Mouse (Mus musculus) hindlimb bud, embryonic 11.5 days (tissue): ENCODE measurements around the gene Olfml2b.

ENCODE experiments used
- DNase-seq: peaks from one replicate; pipeline ENCODE4 v3.0.0-alpha.2; 2012; ENCODE audit warnings: low read depth, low spot score; ENCODE audit errors: extremely low spot score

Gene Olfml2b

GRCm38 (mm10) chr1:170646606-170647287 lies 2.4 kb downstream of the Olfml2b start:
- no peak for DNase-seq

- DNase-seq = no peak
These were observed 3.0 kb downstream of the Olfml2b start for GRCm38 (mm10) chr1:170647381-170647780.

- no peak for DNase-seq
These were observed 3.7 kb downstream of the Olfml2b start for GRCm38 (mm10) chr1:170647971-170648514.

- no peak for DNase-seq
These were observed 6.9 kb downstream of the Olfml2b start for GRCm38 (mm10) chr1:170651046-170651723.

- DNase-seq = no peak
These were observed 7.8 kb downstream of the Olfml2b start for GRCm38 (mm10) chr1:170651989-170652740.

GRCm38 (mm10) chr1:170655280-170655917 lies 11.1 kb downstream of the Olfml2b start:
- no peak for DNase-seq

GRCm38 (mm10) chr1:170656518-170657227 lies 12.3 kb downstream of the Olfml2b start:
- DNase-seq = no peak

- DNase-seq = no peak
These were observed 12.8 kb downstream of the Olfml2b start for GRCm38 (mm10) chr1:170657228-170657521.

- DNase-seq = no peak
These were observed 13.4 kb downstream of the Olfml2b start for GRCm38 (mm10) chr1:170657643-170658314.

GRCm38 (mm10) chr1:170659260-170659659 lies 14.9 kb downstream of the Olfml2b start:
- no peak for DNase-seq

GRCm38 (mm10) chr1:170664620-170665185 lies 20.4 kb downstream of the Olfml2b start:
- DNase-seq = no peak

- no peak for DNase-seq
These were observed 20.9 kb downstream of the Olfml2b start for GRCm38 (mm10) chr1:170665200-170665599.

GRCm38 (mm10) chr1:170674184-170674775 lies 29.9 kb downstream of the Olfml2b start:
- no peak for DNase-seq

GRCm38 (mm10) chr1:170677681-170678080 lies 33.3 kb downstream of the Olfml2b start:
- no peak for DNase-seq

GRCm38 (mm10) chr1:170678861-170679260 lies 34.5 kb downstream of the Olfml2b start:
- no peak for DNase-seq

- no peak for DNase-seq
These were observed 35.3 kb downstream of the Olfml2b start for GRCm38 (mm10) chr1:170679624-170680023.

- DNase-seq = no peak
These were observed 39.5 kb downstream of the Olfml2b start for GRCm38 (mm10) chr1:170683863-170684262.

- DNase-seq = no peak
These were observed 45.4 kb downstream of the Olfml2b start for GRCm38 (mm10) chr1:170689773-170690172.

- DNase-seq = no peak
These were observed 47.0 kb downstream of the Olfml2b start for GRCm38 (mm10) chr1:170691301-170691700.
